Mouse (Mus musculus) frontal cortex, adult (tissue): ENCODE data around the gene Pdxp.

Source experiments
- ATAC-seq: cut with Nextera tagmentation; 2 replicates; pipeline ENCODE4 v1.9.2; 2017; ENCODE audit warnings: mild to moderate bottlenecking, moderate library complexity, mixed read lengths; ENCODE audit not compliant: low TSS enrichment

The Pdxp gene

DNA sequence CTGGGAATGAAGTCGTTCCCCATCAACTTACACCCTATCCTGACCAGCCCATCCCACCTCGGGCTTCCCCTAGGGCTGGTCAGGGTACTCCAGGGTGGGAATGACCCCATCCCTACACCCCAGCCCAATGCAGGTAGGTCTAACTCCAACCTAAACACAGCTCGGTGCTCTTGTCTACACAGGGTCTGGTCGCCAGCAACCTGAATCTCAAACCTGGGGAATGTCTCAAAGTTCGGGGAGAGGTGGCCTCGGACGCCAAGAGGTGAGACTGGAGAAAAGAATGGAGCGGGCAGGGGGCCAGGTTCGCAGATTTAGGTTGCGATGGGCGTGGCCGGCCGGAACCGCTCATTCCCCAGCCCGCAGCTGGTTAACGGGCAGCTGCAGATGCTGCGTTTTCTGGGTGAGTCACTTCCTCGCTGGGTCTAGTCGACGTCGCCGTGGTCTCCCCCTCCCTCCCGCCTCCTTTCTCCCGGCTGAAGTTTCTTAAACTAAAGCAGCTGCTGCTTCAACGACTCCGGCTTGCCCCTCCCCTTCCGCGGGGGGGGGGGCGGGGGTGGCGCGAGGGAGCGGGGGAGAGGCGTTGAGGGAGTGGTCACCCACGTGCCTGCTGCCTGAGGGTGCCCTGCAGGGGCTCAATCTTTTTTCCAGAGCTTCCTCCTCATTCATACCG lies 14.2 kb downstream of the Pdxp start:
- ATAC-seq, result peak; percentile 42; the same call in 1 of the 2 replicates

DNA sequence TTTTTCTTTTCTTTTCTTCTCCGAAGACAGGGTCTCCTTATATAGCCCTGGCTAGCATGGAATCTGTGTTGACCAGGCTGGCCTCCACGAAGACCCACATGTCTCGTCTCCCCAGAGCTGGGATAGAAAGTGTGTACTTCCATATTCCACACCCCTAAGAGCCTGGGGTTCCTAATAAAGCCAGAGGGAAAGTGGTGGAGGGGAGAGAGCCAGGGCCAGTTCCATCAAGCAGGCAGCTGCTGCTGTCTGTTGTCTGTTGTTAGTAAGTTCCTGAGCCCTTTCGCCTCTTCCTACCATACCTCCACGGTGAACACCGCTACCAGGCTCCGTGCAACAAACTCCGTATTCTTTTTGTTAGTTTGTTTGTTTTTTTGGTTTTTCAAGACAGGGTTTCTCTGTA lies 14.8 kb downstream of the Pdxp start:
- no peak for ATAC-seq

DNA sequence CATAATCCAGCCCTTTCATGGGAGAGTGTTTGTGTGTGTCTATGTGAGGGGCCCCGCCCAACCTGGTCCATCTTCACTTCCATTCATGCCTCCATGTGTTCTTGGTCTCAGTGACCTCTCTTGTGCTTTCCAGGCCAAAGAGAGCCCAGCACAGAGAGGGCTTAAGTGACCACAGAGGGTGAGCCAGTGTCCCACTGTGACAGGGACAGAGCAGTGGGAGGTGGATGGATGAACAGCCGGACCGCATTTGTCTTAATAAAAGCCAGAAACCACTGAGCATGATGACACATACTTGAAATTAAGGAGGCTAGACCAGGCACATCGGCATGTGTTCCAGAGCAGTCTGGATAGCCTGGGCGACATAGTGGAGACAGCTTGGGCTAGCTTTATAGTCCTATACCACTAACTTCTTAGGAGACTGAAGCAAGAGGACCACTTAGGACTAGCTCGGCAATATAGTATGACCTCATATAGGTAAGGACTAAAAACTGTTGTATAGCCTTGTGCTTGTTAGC lies 16.5 kb downstream of the Pdxp start:
- no peak for ATAC-seq

DNA sequence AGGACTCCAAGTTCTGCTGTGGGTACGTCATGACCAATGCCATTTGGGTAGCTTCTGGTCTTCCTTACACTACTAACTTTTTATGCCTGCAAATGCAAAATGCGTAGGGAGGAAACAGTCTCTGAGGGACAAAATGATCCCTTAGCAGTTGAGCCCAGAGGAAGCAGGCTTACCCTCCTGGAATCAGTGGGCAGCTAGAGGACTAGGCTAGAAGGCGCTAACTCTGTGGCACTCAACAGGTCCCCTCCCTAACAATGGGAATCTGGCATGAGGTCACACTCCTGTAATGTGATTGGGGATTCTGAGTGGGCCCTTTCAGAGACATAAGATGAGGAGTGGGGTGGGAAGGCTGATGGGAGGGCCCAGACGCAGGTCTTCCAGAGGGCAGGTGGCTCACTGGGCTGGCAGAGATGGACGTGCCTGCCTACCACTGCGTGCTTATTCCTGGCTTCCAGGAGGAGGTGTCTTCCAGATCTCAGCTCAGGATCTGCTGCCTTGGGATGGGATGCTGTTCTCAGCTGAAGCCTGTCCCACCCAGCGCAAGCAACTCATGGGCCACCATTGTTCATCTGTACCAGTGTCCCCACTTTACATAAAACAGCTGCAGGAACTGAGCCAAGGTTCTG lies 17.2 kb downstream of the Pdxp start:
- no peak for ATAC-seq

DNA sequence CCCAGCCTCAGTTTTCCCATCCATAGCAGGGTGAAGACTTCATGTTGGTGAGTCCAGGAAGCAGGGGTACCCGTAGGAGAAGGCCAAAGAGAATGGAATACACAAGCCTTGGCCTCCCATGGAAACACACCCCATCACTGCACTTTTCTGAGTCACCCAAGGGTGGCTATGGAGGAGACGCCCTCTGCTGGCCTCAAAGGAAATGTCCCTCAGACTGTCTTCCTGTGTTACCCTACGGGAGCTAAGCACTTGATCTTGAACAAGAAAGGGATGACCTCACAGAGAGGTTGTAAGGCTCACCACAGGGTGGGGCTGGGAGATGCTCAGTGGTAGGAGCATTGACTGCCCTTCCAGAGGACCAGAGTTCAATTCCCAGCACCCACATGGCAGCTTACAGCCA lies 17.9 kb downstream of the Pdxp start:
- peak; percentile 24; the same call in 1 of the 2 replicates for ATAC-seq

DNA sequence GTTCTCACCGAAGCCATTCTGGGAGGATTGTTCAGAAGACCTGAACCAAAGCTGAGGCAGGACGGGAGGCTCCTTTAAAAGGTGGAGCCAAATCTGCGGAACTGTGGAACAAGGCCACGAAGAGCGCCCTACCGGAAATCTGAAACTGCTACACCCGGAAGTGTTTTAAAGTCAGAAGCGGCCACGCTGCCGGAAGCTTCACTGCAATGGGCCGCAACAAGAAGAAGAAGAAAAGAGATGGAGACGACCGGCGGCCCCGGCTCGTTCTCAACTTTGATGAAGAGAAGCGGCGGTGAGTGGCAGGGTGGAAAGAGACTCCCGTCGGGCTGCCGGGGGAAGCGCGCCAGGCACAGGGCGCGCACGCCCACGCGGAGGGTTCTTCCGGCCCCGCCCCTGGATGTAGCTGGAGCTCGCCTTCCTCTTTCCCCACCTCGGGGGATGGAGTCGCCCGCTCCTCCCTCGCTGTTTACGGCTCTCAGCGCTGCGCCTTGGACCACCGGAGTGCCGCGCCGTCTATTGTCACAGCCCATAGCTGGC lies 21.1 kb downstream of the Pdxp start, which contains the start of gene Nol12:
TSS of gene Nol12 (plus strand) at position 150 of the 537 bp plus-strand sequence.
- ATAC-seq, result peak; percentile 81

DNA sequence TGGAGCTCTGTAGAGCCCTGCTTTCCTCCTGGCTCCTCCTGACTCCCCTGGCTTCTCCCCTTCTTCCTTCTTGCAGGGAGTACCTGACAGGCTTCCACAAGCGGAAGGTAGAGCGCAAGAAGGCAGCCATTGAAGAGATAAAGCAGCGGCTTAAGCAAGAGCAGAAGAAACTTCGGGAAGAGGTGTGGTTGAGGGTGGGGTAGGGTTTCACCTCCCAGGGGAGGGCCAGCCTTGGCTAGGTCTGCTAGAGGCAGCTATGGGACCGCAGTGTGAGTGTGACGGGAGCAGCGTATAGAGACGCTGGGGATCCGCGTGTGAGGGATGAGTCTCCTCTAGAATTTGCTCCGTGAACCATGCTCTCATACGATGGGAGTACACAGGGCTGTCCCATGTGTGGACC lies 22.7 kb downstream of the Pdxp start:
- no peak for ATAC-seq

DNA sequence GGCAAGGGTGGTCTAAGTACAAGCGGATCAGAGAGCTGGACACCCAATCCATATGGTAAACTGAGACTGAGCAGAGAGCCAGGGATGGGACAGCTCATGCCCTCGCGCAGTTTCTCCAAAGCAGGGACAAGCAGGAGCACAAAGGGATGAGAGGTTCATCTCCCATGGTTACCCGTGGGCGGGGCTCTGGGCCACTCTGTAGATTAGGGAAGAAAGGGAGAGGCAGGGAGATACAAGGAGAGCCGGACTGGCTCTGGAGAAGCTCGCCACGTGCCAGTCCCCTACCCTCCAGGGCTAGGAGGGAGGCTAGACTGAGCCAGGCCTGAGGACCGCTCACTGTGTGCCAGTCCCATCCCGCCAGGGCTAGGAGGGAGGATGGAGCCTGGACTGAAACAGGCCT lies 23.6 kb downstream of the Pdxp start:
- ATAC-seq, result no peak

DNA sequence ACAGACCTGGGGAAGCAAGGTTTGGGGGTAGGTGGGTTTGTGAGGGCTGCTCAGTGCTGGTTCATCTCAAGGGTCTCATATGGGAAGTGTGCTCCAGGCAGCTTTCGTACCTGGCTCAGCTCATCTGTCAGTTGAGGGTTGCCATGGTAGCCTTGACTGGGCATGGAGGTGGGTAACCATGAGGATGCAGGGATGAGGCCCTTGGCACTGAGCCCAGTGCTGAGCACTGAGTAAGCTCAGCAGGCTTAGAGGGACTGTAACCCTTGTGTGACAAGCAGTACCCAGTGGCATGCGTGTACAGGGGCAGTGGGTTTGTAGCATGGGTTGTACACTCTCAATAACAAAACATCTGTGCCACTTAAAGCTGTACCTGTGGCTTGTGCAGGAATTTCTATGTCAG lies 24.2 kb downstream of the Pdxp start:
- no peak for ATAC-seq

DNA sequence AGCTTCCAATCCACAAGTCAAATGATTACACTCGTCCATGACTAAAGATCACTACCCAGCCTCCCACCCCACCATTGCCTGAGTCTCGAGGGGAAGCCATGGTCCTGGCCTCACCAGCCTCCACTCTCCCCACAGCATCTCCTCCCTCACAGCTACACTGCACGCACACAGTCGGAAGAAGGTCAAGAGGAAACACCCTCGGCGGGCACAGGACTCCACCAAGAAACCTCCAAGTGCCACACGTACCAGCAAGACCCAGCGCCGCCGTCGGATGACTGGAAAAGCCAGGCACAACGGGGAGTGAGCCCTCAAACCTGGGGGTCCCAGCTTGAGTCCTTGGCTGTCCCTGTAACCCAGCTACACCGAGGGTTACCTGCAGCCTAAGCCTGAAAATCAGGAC lies 26.6 kb downstream of the Pdxp start:
- no peak for ATAC-seq

DNA sequence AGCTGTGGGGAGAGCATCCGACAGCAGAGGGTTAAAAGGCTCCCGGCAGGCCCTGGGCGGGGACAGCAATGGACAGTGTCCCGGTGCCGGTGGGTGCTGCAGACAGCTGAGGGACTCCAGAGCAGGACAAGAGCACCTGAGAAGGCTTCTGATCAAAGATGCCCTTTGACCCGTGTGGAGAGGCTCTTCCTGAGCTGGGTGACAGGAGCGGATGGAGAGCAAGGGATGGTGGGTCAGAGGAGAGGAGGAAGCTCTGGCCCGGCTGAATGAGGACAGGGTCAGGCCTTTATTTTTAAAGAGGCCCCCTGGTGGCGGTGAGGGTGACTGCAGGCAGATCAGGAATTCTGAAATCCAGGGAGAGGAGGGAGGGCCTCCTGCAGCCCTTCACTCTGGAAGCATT lies 28.9 kb downstream of the Pdxp start:
- peak; percentile 64 for ATAC-seq

DNA sequence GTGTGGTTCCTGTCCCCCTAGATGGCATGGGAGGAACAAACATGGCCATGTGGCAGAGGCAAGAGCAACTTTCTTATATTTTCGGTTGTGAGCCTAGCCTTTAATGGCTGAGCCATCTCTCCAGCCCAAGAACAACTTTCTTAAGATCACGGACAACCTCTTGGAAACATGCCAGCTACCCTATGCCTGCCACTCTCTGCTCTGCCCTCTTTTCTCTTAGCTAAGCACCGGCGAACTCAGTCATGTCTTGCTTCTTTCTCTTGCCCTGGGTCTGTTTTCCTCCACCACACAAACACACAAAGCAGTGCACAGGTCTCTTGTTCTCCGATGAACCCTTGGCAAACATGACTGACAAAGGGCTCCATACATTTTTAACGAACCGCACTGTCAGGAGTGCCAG lies 32.5 kb downstream of the Pdxp start:
- ATAC-seq, result no peak

DNA sequence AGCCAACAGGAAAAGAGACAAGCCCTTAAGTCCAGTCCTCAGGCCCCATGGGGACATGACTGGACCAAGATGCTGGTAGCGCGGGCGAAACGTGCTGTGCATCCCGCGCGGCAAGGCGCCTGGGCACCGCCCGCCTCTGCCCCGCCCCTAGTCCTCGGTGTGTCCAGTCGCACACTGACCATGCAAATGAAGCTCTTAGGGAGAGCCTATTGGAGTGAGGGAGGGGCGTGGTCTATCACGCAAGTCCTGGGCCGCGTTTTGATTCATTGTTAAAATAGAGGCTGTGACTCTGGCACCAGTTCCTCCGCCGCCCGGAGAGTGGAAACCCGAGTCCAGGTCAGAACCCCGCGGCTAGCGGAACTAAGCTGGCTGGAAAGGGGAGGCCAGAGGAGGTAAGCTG lies 33.9 kb downstream of the Pdxp start, which contains the start of gene Triobp:
TSS of gene Triobp (plus strand) at position 68 of the 400 bp plus-strand sequence.
- peak; percentile 91 for ATAC-seq

DNA sequence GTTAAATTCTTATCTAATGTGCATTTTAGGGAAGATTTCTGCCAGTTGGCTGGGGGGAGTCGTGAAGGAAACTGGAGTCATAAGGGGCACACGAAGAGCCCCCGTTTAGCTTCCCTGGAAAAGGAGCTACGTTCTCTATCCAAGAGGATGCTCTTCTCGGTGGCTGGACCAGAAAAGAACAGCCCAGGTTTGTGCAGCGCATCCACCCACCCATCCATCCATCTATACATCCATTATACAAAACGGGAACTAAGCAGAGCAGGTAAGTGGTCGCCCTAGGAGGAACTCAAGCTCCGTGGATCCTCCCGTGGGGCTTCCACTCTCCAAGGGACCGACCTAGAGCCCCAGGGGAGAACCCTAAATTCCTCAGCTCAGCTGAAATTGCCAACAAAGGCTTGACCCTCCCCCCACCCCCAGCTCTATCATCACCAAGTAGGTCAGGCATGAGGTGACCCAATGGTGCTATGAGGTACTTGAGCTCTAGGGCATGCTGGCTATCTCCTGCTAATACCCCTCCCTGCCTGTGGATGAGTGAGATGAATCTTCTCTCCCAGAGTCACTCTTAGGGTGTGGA lies 34.5 kb downstream of the Pdxp start:
- no peak for ATAC-seq

DNA sequence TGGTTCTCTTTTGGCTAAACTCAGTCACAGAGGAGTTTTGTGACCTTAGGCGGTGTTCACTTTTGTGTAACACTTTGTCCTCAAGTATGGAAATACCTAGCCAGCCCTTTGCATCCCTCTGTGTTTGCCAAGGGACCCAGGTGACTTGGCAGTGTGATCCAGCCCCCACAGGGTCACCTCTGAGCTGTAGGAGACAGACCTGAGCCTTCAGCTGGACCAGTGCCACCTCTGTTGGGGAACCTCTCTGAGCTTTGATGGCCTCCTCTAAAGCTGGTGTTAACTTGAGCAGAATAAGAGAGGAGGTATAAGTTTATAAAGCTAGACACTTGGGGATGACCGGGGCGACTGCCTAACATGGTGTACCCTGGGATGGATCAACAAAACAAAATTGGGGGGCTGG lies 35.2 kb downstream of the Pdxp start:
- ATAC-seq, result no peak

DNA sequence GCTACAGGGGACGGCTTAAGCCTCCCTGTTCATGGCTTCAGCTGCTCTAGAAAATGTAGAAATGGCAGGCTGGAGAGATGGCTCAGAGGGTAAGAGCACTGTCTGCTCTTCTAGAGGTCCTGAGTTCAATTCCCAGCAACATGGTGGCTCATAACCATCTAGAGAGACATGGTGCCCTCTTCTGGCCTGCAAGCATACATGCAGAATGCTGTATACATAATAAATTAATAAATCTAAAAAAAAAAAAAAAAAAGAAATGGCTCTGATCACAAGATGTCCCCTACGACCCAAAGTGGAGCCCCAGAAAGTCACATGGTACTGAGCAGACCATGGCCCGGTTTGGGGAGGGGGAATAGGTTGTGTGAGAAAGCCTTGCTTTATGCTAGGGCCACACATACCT lies 41.9 kb downstream of the Pdxp start:
- no peak for ATAC-seq

DNA sequence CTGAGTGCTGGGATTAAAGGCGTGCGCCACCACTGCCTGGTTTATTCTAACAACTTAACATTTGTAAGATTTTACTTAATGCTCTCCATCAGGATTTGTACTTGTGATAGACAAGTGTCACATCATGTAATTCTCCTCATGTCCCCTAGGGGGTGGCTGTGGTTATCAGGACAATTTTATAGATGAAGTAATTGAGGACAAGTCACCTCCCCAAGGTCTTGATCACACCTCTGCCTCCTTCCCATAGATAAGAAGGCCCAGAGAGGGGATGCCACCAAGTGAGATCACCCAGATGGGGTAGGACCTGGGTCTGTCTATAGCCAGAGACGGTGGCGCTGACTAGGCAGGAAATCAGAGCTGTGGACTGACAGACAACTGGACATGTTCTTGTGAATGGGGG lies 42.6 kb downstream of the Pdxp start:
- no peak for ATAC-seq

DNA sequence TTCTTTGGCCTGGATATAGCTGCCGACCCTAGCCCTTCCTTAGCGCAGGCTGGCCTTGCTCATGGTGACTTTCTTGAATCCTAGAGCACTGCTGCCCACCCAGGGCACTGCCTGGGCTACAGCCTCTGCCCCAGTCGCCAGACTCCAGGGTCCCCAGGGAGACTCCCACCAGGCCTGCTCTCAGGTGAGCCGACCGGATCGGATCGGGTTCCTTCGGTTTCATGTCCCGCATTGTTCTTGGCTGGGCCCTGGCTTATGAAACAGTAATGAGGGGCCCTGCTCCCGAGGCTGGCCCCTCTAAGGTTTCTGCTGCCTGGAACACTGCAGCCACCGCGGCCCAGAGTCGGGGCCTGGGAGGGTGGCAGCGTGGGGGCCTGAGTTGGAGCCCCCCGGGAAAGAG lies 43.3 kb downstream of the Pdxp start:
- no peak for ATAC-seq

DNA sequence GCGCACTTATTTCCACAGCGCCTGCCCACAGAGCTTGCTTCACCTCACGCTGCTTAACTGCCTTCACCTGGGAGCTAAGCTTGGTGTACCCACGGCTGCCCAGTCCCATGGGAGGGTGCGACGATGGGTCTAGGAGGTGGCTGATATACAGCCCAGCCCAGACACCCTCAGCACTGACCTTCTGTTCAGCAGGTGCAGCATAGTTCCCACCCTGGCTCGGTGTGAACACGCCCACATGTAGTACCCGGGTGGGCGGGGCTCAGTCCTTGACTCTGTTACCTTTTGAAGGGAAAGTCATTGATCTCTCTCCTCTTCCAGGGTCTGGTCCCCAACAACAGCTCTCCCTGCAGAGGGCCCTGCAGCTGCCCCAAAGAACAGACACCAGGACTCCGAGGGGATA lies 45.8 kb downstream of the Pdxp start:
- ATAC-seq, result no peak

DNA sequence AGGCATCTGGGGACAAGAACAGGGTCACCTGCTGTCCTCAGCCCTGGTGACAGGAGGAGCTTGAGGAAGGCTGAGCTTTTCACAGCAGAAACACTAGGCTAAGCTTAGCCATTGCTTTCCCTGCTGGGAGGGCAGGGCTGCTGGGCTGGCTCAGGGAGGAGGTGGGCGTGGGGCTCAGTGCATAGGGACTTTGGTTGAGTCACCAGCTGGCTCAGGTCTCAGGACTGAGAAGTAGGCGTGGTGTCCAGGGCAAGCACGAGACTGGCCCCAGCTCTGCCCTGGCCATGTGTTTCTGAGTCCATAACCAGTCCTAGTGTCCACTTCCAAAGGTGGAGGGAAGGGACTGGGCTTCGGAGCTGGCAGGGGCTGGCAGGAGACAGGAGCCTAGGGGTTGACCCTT lies 46.4 kb downstream of the Pdxp start:
- no peak for ATAC-seq

DNA sequence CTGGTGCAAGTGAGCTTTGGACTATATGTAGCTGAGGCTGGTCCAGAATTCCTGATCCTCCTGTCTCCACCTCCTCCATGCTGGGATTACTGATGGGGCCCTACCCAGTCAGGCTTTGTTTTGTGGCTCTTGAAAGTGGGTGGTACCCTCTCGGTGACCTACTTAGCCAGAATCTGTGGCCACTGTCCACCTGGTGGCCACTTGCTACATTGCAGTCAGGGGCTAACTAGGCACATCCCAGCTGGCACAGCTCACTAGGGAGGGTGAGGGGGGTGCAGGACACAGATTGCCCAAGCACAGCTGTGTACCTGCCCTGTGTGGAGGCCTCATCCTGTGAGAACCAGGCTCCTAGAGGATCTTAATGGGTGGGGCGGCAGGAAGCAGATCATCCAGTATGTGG lies 49.2 kb downstream of the Pdxp start:
- ATAC-seq, result peak; percentile 73; the same call in 1 of the 2 replicates
